Mouse (Mus musculus): ENCODE measurements at regions not wholly inside any gene's neighbourhood (a gene's known extent, or its start where the extent isn't known, plus 50 kb on each side); places are given as distances from the start of the nearest gene placed in this dataset.
A peak's percentile ranks its signal among the peaks of the same experiment; 100 is the strongest.

DNA sequence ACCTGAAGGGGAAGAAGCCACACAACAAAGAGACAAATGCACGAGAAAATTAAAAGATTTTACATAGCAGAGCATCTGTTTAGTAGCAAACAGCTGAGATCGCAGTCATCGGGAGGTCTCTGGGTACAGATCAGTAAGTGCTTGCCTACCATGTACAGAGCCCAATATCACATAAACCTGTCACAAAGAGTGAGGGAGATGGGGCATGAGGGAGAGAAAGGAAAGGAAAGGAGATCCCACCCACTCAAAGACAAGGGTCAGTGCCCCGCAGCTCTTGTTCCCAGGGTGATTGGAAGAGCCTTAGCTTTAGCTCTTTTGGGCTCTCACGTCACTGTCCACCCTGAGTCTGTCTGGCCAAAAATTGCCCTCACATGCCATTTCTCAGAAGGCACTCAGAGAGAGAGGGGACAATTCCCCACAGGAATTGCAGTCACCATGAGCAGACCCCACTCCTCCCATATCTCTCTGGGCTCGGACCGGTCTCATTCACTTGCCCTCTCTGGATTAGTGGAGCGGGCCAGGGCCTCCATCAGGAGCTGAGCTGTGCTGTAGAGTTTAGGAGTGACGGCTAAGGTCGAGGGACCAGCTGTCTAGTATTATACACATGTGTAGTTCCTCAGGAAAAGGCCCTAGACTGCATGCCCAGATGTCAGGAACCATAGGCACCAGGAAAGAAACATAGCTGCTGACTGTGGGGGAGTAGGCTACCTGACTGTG lies 99.6 kb downstream of the Inhbb start:
- no peaks in the 10 kb centered on the region for H3K27me3 ChIP-seq (ENCODE audit: control insufficient read depth, insufficient read depth, low read length)
- H3K4me2 ChIP-seq (ENCODE audit: low read depth, low read length): no peak overlapping the region
- no peak for ATAC-seq (ENCODE audit: low read depth)
- H3K9ac ChIP-seq (replicated peaks; ENCODE audit: low read depth, low read length): no peak overlapping the region
- no peak overlapping the region for H3K4me3 ChIP-seq (ENCODE audit: low read depth, low read length)
- H3K27ac ChIP-seq (ENCODE audit: low read depth, low read length): no peak overlapping the region
- H3K9me3 ChIP-seq (ENCODE audit: control insufficient read depth, low read length): no peaks in the 10 kb centered on the region
- 80% methylated on average over 10 of the region's 10 CpGs for WGBS
- no peaks in the 10 kb centered on the region for H3K36me3 ChIP-seq (ENCODE audit: control insufficient read depth, insufficient read depth, low read length)
- H3K4me1 ChIP-seq (ENCODE audit: control insufficient read depth, insufficient read depth, low read length): no peaks in the 10 kb centered on the region

DNA sequence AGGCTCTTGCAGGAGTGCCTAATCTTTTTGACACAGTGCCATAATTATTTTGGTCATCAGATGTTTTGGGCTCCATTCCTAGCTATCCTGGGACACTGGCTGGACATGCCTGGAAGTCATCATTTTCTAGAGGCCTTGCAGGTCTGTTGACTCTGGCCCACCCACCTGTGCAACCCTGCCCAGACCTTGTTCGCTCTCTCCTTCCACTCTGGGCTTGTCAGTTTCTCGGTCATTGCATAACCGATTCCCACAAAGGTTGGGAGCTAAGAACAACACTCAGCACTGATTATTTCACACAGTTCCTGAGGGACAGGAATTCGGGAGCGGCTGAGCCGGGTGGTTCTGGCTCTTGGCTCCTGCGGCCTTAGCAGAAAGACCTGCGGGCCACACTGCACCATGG lies 100.2 kb downstream of the Inhbb start:
- no peak overlapping the region for H3K4me3 ChIP-seq (ENCODE audit: low read depth, low read length)
- H3K4me2 ChIP-seq (ENCODE audit: low read depth, low read length): no peak overlapping the region
- H3K4me1 ChIP-seq (ENCODE audit: control insufficient read depth, insufficient read depth, low read length): no peaks in the 10 kb centered on the region
- no peaks in the 10 kb centered on the region for H3K27me3 ChIP-seq (ENCODE audit: control insufficient read depth, insufficient read depth, low read length)
- no peak overlapping the region for H3K27ac ChIP-seq (ENCODE audit: low read depth, low read length)
- no peak overlapping the region for H3K9ac ChIP-seq (replicated peaks; ENCODE audit: low read depth, low read length)
- WGBS: 93% methylated on average over 8 of the region's 8 CpGs
- ATAC-seq (ENCODE audit: low read depth): no peak
- no peaks in the 10 kb centered on the region for H3K36me3 ChIP-seq (ENCODE audit: control insufficient read depth, insufficient read depth, low read length)
- H3K9me3 ChIP-seq (ENCODE audit: control insufficient read depth, low read length): no peaks in the 10 kb centered on the region

DNA sequence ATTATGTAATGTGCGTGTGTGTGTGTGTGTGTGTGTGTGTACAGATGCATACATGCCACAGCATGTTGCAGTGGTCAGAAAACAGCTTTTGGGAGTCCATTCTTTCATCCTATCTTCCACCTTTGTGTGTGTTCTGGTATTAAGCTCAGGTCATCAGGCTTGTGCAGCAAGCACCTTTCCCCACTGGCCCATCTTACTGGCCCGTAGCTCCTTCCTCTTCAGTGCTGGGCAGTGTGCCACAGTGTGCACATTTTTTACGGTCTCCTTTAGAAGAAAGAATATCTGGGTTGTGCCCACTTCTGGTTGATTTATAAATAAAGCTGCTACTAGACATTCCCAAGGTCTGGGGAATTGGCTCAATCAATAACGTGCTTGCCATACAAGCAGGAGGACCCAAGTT lies 105.0 kb downstream of the Inhbb start:
- ATAC-seq (ENCODE audit: low read depth): no peak
- H3K4me1 ChIP-seq (ENCODE audit: control insufficient read depth, insufficient read depth, low read length): no peaks in the 10 kb centered on the region
- no peak overlapping the region for H3K9ac ChIP-seq (replicated peaks; ENCODE audit: low read depth, low read length)
- 84% methylated on average over 4 of the region's 4 CpGs for WGBS
- H3K4me3 ChIP-seq (ENCODE audit: low read depth, low read length): no peak overlapping the region
- no peaks in the 10 kb centered on the region for H3K36me3 ChIP-seq (ENCODE audit: control insufficient read depth, insufficient read depth, low read length)
- H3K4me2 ChIP-seq (ENCODE audit: low read depth, low read length): no peak overlapping the region
- H3K9me3 ChIP-seq (ENCODE audit: control insufficient read depth, low read length): no peaks in the 10 kb centered on the region
- no peak overlapping the region for H3K27ac ChIP-seq (ENCODE audit: low read depth, low read length)
- H3K27me3 ChIP-seq (ENCODE audit: control insufficient read depth, insufficient read depth, low read length): no peaks in the 10 kb centered on the region

DNA sequence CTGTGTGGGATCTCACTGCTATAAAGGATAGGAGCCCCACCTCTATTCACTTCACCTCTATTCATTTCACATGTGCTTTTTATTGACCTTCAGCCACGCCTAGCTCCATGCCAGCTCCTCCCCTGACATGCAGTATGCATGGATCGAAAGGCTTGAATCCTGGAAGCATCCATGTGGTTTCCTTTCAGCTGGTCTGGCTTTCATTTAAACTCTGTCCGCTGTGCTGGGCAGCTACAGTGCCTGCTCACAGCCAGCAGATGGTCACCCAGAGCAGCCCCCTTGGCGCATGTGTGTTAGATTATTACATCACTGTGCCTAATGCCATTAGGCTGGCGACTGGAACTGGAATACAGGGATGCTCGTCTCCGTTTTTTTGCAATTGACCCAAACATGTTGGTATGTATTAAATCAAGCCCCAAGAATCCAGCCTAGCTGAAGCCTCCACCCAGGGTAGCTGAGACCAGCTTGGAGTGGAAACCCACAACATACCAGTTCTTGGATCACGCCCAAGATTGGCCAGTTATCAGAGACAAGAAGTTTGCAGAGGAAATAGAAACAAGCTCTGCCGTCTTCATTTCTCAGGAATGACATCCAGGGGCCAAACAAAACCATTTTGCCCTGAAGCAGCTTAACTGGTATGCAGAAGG lies 113.2 kb downstream of the Inhbb start:
- ATAC-seq (ENCODE audit: low read depth): peak; percentile 41; the same call in 1 of the 2 replicates
- H3K4me3 ChIP-seq (ENCODE audit: low read depth, low read length): no peak overlapping the region
- H3K4me2 ChIP-seq (ENCODE audit: low read depth, low read length): no peak overlapping the region
- H3K27me3 ChIP-seq (ENCODE audit: control insufficient read depth, insufficient read depth, low read length): no peaks in the 10 kb centered on the region
- H3K9me3 ChIP-seq (ENCODE audit: control insufficient read depth, low read length): no peaks in the 10 kb centered on the region
- H3K9ac ChIP-seq (replicated peaks; ENCODE audit: low read depth, low read length): no peak overlapping the region
- H3K27ac ChIP-seq (ENCODE audit: low read depth, low read length): no peak overlapping the region
- WGBS: 69% methylated on average over 9 of the region's 9 CpGs
- no peaks in the 10 kb centered on the region for H3K4me1 ChIP-seq (ENCODE audit: control insufficient read depth, insufficient read depth, low read length)
- H3K36me3 ChIP-seq (ENCODE audit: control insufficient read depth, insufficient read depth, low read length): no peaks in the 10 kb centered on the region

DNA sequence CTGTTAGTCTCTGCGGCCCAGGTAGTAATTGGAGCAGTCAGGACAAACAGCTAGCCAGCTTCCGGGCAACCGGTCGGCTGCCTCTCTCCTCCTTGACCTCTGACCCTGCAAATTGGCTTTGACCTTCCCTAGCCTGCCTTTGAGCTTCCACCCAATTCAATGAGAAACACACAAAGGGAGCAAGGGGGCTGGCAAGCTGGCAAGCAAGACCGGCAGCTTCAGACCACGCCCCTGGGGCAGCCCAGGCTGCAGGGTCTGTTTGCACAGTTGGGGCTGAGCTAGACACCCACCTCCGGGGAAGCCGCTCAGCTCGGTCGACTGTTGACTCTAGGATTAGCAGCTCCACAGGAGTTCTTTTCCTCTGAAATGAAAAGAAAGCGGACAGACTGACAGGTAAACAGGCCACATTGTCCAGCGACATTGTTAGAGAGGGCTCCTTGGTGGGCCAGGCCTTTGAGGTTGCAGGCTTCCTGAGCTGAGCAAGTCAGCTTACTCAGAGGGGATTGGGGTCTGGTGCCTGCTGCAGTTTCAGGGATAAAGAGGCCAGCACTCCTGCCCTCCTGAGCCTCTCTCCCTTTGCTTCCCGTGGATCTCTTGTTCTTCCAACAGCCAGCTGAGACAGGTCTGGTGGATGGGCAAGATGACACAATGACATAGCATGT lies 116.6 kb downstream of the Inhbb start:
- 0 out of 2 replicates have a peak, but pooled peaks have one; percentile 13 for ATAC-seq (ENCODE audit: low read depth)
- H3K4me1 ChIP-seq (ENCODE audit: control insufficient read depth, insufficient read depth, low read length): no peaks in the 10 kb centered on the region
- no peak overlapping the region for H3K4me3 ChIP-seq (ENCODE audit: low read depth, low read length)
- H3K9ac ChIP-seq (replicated peaks; ENCODE audit: low read depth, low read length): no peak overlapping the region
- no peaks in the 10 kb centered on the region for H3K27me3 ChIP-seq (ENCODE audit: control insufficient read depth, insufficient read depth, low read length)
- H3K4me2 ChIP-seq (ENCODE audit: low read depth, low read length): no peak overlapping the region
- WGBS: 6% methylated on average over 13 of the region's 13 CpGs
- no peaks in the 10 kb centered on the region for H3K36me3 ChIP-seq (ENCODE audit: control insufficient read depth, insufficient read depth, low read length)
- H3K27ac ChIP-seq (ENCODE audit: low read depth, low read length): no peak overlapping the region
- no peaks in the 10 kb centered on the region for H3K9me3 ChIP-seq (ENCODE audit: control insufficient read depth, low read length)

DNA sequence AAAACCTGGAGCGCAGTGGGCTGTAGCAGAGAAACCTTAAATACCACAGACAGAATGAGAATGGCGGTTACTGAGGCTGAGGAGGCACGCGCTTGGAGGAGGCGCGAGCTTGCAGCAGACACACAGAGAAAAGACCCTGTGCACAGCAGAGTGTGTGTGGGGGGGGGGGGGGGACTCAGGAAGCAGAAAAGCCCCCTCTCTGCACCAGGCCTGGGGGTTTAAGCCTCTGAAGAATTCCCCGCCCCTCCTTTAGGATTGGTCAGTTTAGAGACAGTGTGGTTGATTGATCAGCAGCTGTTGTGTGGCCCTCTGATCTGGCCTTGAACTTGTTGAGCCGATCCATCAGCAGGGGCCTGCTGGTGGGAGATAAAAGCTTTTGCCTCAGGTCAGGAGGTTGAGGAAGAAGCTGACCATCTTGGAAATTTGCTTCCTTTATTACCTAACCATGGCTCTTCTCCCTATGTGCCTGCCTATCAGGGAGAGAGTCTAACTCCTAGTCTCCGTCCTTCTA lies 117.5 kb downstream of the Inhbb start:
- Histone ChIP-seq H3K9ac (replicated peaks; ENCODE audit: low read depth, low read length) (no peak overlapping the region), H3K27me3 (ENCODE audit: control insufficient read depth, insufficient read depth, low read length) (no peaks in the 10 kb centered on the region), H3K4me1 (ENCODE audit: control insufficient read depth, insufficient read depth, low read length) (no peaks in the 10 kb centered on the region), H3K36me3 (ENCODE audit: control insufficient read depth, insufficient read depth, low read length) (no peaks in the 10 kb centered on the region), H3K9me3 (ENCODE audit: control insufficient read depth, low read length) (no peaks in the 10 kb centered on the region), H3K4me2 (ENCODE audit: low read depth, low read length) (no peak overlapping the region), H3K27ac (ENCODE audit: low read depth, low read length) (no peak overlapping the region), H3K4me3 (ENCODE audit: low read depth, low read length) (no peak overlapping the region)
- ATAC-seq (ENCODE audit: low read depth): peak; percentile 32; the same call in 1 of the 2 replicates
- WGBS: 29% methylated on average over 9 of the region's 9 CpGs

DNA sequence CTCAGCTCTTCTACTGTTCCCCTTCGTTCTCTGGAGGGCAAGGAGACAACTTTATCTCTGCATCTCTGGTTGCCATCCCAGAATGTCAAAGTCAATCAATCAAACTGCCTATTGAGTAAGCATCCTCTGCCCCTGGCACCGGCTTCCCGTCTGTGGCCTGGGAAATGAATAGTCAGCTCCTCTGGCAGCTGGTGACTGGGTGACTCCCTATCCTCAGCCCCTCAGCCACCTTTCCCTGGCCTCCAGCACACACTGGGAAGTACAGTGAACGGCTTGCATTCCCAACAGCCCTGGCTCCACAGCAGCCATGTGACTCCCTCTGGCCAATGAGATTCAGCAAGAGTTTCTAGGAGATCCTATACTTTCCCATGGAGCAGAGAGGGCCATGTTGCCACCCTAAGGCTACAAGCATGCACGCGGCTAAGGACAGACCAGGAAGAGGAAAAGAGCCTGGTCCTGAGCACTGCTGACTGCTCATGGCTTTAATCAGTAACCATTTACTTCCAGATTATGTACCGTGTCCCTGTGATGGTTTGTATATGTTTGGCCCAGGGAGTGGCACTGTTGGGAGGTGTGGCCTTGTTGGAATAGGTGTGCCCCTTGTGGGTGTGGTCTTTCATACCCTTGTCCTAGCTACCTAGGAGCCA lies 119.6 kb downstream of the Inhbb start:
- no peaks in the 10 kb centered on the region for H3K27me3 ChIP-seq (ENCODE audit: control insufficient read depth, insufficient read depth, low read length)
- H3K9me3 ChIP-seq (ENCODE audit: control insufficient read depth, low read length): no peaks in the 10 kb centered on the region
- no peak overlapping the region for H3K27ac ChIP-seq (ENCODE audit: low read depth, low read length)
- no peaks in the 10 kb centered on the region for H3K4me1 ChIP-seq (ENCODE audit: control insufficient read depth, insufficient read depth, low read length)
- no peak overlapping the region for H3K9ac ChIP-seq (replicated peaks; ENCODE audit: low read depth, low read length)
- WGBS: 67% methylated on average over 7 of the region's 7 CpGs
- peak; percentile 49; the same call in 1 of the 2 replicates for ATAC-seq (ENCODE audit: low read depth)
- H3K4me2 ChIP-seq (ENCODE audit: low read depth, low read length): no peak overlapping the region
- H3K36me3 ChIP-seq (ENCODE audit: control insufficient read depth, insufficient read depth, low read length): no peaks in the 10 kb centered on the region
- H3K4me3 ChIP-seq (ENCODE audit: low read depth, low read length): no peak overlapping the region

DNA sequence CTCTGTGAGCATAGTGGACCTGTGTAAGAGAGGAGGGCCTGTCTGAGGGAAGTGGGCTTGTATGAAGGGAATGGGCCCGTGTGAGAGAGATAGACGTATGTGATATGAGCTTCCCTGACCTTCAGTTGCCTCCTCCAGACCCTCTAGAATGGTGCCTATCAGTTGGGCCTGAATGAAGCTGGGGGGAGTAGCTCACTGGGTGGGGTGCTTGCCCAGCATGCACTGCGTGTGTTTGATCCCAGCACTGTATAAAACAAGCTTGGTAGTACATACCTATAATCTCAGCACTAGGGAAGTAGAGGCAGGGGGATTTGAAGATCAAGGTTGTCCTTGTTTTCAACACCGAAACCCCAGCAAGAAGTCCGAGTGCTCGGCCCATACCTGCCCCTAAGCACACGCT lies 120.1 kb downstream of the Inhbb start:
- Histone ChIP-seq H3K4me1 (ENCODE audit: control insufficient read depth, insufficient read depth, low read length) (no peaks in the 10 kb centered on the region), H3K27me3 (ENCODE audit: control insufficient read depth, insufficient read depth, low read length) (no peaks in the 10 kb centered on the region), H3K4me3 (ENCODE audit: low read depth, low read length) (no peak overlapping the region), H3K9me3 (ENCODE audit: control insufficient read depth, low read length) (no peaks in the 10 kb centered on the region), H3K36me3 (ENCODE audit: control insufficient read depth, insufficient read depth, low read length) (no peaks in the 10 kb centered on the region), H3K27ac (ENCODE audit: low read depth, low read length) (no peak overlapping the region), H3K4me2 (ENCODE audit: low read depth, low read length) (no peak overlapping the region), H3K9ac (replicated peaks; ENCODE audit: low read depth, low read length) (no peak overlapping the region)
- WGBS: 95% methylated on average over 7 of the region's 7 CpGs
- ATAC-seq (ENCODE audit: low read depth): no peak
